Mouse (Mus musculus) testis, adult 2 months (tissue): Measurements from ENCODE around the gene Pea15a.
A peak's percentile ranks its signal among the peaks of the same experiment; 100 is the strongest.

Source experiments
- CTCF ChIP-seq: fragments of 200-500 bp; IDR thresholded peaks from 2 replicates; pipeline ENCODE4 v1.5.1; 2012; ENCODE audit warnings: low read depth, mild to moderate bottlenecking, inconsistent platforms, low read length, moderate library complexity; ENCODE audit not compliant: control insufficient read depth, insufficient read depth, insufficient replicate concordance
- POLR2A ChIP-seq: fragments of 200-500 bp; IDR thresholded peaks from 2 replicates; pipeline ENCODE4 v1.6.1; 2012; ENCODE audit warnings: low read depth, mild to moderate bottlenecking, inconsistent platforms, low read length, moderate library complexity; ENCODE audit not compliant: control insufficient read depth

GRCm38 (mm10) chr1:172188891-172189290 is 17.7 kb downstream of the Pea15a start:
- TF ChIP-seq CTCF (peak; percentile 50; the same call in 1 of the 2 replicates), POLR2A (no peak)
